Mouse (Mus musculus) lung, postnatal 36 days (tissue): ENCODE results near the gene Cers3.
A peak's percentile ranks its signal among the peaks of the same experiment; 100 is the strongest.

Experiments
- DNase-seq: peaks from one replicate; pipeline ENCODE4 v3.0.0; 2022; ENCODE audit warnings: mixed read lengths

The Cers3 gene

GRCm38 (mm10) chr7:66743377-66743781, at the start of gene Cers3:
Cers3 (plus strand) TSS chr7:66743504.
- DNase-seq = peak; percentile 22

- peak; percentile 6 for DNase-seq
These were observed 48.8 kb upstream of the Cers3 start for GRCm38 (mm10) chr7:66694467-66694866.

DNA sequence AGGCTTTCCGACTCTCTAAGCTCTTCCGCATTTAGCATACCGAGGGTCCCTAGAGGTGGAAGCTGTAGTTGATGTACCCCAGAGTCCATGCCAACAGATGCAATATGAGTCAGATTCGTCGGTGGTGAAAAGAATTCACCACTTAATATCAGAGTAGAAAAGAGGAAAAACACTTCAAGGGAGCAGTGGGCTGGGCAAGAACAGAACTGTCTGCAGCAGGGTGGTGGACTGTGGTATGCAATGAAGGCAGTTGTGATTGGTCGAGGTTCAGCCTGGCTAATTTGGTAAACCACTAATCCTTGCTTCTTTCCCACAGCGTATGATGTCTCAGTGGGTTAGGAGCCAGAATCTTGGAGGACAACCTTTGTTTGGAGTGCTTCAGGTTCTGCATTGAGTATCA, 40.6 kb upstream of the Cers3 start:
- no peak for DNase-seq

DNA sequence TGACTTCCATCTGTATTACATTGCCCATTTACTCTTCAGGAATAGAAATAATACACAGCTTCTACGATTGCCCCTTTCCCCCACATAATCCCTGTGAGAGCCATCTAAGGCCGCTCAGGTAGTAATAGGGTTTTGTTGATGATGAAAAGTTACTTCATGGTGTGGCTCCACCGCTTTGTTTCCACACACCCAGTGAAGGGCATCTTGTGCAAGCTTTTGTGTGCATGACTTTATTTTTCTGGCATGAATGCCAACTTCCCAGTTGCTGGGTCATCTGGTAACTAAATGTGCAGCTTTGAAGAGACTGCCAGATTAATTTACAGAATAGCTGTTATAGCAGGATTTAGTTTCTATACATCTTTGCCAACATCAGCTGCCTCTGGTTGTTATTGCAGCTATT, 38.7 kb upstream of the Cers3 start:
- peak; percentile 52 for DNase-seq

GRCm38 (mm10) chr7:66711166-66711565, 32.1 kb upstream of the Cers3 start:
- no peak for DNase-seq

DNA sequence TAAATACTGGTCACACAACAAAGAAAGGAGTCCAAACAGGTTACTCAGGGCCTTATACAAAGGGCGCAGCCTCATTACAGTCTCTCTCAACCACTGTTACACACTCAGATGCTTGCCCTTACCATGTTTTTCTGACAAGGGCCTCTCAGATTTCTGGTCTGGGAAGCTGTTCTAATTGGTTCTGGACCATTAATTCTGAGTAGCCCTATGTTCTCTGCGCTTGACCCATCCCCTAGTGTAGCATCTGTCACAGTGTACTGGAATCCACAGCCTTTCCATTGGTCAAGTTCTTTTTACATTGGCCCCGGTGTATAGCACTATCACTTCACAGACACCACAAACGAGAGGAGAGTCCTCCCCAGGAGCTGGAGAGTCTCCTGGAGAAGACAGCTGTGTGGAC, 18.8 kb upstream of the Cers3 start:
- no peak for DNase-seq

DNA sequence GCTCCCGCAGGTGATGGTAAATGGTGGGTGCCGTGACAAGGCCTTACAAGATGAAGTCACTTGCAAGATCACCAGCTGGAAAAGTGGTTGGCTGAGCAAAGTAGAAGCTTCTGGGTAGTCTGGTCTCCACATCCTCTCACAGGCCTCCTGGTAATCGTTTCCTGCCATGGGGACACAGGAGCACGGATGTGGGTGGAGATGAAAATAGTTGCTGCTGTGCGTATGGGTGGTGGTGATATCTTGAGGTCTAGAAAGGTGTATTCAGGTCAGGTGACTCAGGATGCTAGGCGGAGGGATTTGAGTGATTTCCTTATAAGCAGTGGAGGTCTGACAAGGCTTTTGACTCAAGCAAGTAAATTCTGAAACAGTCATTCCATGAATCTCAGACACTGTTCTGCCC, 18.4 kb upstream of the Cers3 start:
- DNase-seq = no peak

- DNase-seq = no peak
These were observed 15.2 kb upstream of the Cers3 start for GRCm38 (mm10) chr7:66728072-66728471.

- no peak for DNase-seq
These were observed 14.1 kb upstream of the Cers3 start for GRCm38 (mm10) chr7:66729232-66729631.

DNA sequence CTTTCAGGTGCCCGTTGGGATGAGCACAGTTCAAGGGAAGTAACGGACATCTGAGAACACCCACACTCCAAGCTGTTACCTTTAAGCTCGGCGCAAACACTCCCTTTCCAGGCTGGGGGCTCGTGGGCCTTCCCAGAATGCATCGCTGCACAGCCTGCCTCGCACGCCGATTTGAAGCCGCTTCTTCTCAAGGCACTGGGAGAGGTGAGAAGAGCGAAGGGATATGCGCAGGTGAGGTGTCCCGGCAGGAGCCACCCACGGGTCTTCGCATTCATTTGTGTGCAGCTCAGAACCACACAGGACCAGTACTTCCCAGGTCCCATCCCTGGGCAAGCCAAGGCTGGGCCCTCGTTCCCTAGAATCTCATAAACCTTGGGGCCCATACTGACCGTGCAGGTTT, 9.9 kb upstream of the Cers3 start:
- DNase-seq = no peak

- DNase-seq = no peak
These were observed 9.4 kb upstream of the Cers3 start for GRCm38 (mm10) chr7:66733882-66734281.

GRCm38 (mm10) chr7:66734466-66734865, 8.8 kb upstream of the Cers3 start:
- DNase-seq = no peak

DNA sequence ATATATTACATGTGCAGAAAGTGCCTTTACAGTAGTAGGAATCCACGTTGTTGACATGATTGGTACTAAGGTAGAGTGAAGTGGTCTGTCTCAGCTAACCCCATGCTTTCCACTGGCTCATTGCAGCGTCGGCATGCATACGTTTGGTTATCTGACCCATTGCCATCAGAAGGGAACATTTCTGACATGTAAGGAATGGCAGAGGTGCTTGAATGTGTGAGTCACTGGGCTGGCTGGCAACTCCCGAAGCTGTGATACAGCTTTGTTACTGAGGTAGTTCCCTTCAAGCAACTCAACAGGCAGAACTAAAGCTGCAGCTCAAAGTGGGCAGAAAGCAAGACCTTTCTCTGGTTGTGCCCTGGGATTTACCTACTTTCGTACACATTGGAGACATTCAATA, 8.3 kb upstream of the Cers3 start:
- DNase-seq = peak; percentile 28

DNA sequence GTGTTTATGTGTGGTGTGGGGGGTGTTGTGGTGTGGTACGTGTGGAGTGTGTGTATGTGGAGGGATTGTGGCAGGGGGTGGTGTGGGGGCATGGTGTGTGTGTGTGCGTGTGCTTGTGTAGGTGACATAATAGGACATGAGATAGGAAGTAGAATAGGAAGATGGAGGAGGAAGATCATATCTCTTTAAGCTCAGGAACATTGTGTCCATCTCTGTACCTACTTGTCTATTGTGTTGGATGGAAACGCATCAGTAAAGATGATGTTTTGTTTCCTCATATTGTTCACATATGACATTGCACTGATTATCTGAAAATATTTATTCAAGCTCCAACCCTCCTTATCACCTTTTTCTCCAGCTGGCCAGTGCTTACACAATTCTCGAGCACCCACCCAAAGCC, 5.9 kb upstream of the Cers3 start:
- no peak for DNase-seq

DNA sequence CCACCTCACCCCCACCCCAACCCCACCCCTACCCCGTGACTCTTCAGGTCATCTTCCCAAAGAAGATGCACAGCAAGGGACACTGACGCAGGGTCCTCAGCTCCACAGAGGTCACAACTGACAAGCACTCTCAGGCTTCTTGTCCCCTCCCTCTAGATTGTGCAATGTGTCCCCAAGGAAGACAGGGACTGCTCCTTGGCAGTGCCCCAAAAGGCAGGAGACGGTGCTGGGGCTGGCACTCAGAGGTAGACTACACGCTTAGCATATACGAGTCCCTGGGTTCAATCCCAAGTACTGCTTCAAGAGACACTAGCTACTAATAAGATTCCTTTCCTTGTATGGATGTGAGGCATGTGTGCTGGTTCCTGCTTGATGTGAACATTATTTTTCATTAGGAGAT, 2.3 kb upstream of the Cers3 start:
- DNase-seq = no peak

GRCm38 (mm10) chr7:66741412-66741811, 1.9 kb upstream of the Cers3 start:
- no peak for DNase-seq

GRCm38 (mm10) chr7:66746972-66747371, 3.7 kb downstream of the Cers3 start:
- DNase-seq = no peak

DNA sequence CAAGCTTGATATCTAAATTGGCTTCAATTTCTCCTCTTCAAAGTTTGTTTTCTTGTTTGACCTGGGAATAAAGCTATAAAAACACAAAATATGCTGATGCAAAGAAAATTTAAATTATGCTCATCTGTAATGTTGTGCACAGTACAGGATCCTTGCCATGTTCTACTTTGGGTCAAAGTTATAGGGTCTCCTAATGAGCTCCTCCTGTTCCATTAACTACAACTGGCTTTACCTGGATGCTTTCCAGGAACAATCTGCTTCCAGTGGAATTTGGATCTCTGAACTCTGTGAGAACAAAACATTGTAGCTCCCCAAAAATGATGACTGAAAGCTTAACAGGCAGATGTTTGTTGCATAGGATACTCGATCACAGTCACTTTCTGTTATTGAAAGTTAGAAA, 6.7 kb downstream of the Cers3 start:
- peak; percentile 10 for DNase-seq

- DNase-seq = no peak
These were observed 10.5 kb downstream of the Cers3 start for GRCm38 (mm10) chr7:66753816-66754215.

DNA sequence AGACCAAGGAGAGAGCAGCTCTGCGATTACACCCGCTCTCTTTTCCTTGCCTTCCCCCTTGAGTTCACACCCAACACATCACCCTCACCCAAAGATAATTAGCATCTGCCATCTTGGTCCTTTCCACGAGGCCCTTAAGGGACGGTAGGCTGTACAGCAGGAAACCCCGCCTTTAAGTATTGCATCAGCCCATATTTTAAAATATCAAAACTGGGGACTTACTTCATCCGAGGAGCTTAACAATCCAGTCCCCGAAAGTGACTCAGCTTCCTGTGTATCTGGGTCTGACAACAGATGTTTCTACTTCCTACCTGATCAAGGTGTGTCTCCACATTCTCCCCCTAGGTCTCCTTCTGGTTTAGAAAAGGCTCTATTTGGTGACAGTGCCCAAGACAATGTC, 12.3 kb downstream of the Cers3 start:
- no peak for DNase-seq

DNA sequence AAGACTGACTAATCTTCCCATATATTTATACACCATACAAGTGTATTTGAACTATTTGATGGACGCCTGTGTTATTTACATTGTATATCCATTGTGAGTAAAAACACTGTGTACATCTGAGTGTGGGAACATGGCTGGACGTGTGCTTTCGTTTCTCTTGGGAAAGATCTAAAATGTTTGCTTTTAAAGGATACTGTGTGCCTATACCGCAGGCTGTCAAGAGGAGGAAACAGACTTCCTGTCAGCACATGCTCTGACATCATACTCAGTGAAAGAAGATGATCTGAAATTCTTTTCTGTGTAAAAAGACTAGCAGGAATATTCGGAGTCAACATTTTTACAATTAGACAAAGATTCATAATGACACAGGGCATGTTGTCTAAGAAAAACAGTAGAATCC, 26.6 kb downstream of the Cers3 start:
- DNase-seq = no peak

- DNase-seq = no peak
These were observed 27.4 kb downstream of the Cers3 start for GRCm38 (mm10) chr7:66770706-66771105.

DNA sequence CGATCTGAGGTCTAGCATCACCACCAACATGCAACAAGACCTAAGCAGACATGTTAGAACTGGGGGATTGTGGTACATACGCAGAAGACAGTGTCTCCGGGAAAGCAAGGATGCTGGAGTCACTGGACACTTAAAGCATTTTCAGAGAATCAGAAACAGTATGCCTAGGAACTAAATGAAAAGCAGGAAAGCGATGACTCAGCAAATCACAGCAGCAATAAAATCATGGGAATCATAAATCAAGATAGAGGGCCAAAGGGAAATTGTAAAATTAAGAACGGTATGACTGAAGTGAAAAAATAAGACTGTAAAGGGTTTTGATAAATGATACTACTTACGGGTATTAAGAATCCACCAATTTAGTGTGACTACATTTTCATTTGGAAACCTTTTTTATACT, 27.9 kb downstream of the Cers3 start:
- DNase-seq = no peak

GRCm38 (mm10) chr7:66779411-66779810, 36.1 kb downstream of the Cers3 start:
- DNase-seq = peak; percentile 33

DNA sequence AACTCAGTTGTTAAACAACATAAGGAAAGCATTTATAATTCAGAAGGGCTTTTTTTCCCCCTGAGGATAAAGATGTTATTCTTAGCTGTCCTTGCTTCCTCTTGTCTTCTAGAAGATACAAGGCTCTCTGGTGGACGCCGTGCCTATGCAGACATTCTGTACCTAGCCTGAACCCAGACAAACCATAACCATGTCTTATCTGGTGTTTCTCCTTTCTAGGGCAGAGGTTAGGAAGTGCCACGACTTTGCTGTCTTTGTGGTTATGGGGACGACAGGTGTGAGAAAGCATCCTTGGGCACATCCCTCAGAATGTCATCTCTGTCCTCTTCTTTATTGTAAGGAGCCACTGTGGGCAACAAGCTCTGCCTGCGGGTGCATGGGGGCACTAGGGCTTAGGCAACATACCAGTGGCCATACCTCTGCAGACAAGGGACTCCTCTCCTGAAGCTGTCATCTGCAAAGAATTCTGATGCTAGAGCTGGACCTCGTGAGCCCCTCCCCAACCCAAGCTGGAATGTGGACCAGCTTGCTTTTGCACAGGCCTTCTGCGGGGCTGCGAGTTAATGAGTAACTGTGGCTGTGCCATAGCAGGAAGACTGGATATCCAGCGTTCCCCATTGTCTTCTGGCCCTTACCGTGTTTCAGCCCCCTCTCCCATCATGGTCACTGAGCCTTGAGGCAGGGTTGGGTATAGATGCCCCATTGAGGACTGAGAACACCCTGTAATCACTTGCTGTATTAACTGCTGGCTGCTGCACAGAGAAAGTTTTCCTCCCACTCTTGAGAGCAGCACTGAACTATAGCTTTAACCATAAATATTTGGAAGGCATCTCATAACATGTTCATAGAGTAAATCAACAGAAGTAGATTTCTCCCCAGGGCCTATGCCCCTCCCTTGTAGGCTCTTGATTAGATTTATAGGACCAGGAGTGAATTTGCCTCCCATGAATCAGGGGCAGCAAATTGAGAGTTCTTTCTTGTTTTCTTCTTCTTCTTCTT, 36.9 kb downstream of the Cers3 start:
- DNase-seq = peak; percentile 15
